Mouse (Mus musculus) ES-Bruce4 (cell line): ENCODE data around the gene Rab31.

Source experiments
- CTCF ChIP-seq: IDR thresholded peaks from one replicate; pipeline ENCODE4 v1.8.1; 2011; ENCODE audit warnings: low read depth, low read length
- POLR2A ChIP-seq: IDR thresholded peaks from one replicate; pipeline ENCODE4 v1.8.1; 2011; ENCODE audit warnings: low read length; ENCODE audit not compliant: insufficient read depth

DNA sequence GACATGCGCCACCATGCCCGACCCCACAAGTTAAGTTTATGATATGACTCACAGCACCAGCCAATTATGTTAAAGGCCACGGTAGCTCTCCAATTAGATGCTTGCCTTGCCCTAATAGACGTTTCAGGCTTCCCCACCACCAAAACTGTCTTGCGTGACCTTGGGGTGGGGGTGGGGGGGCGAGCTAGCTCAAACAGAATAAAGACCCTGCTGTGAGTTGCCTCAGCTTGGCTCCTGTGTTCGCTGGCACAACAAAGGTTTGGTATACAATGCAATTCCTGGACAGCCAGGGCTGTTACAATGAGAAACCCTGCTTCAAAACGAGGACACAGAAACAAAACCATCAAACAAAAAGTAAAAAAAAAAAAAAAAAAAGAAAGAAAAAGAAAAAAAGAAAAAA, 47.2 kb downstream of the Rab31 start:
- TF ChIP-seq CTCF (no peak), POLR2A (no peak)
